Mouse (Mus musculus) embryo, embryonic 9.5 days (tissue): ENCODE results near the gene Midn.

Experiments used
- DNase-seq: peaks from one replicate; pipeline ENCODE4 v3.0.0-alpha.2; 2017; ENCODE audit errors: extremely low spot score

The Midn gene

GRCm38 (mm10) chr10:80143664-80144063 is 4.4 kb upstream of the Midn start:
- no peak for DNase-seq

- DNase-seq, result no peak
Measured at GRCm38 (mm10) chr10:80144159-80144558, 3.9 kb upstream of the Midn start.

GRCm38 (mm10) chr10:80144864-80145838 is 2.9 kb upstream of the Midn start:
- DNase-seq, result peak; percentile 74

GRCm38 (mm10) chr10:80145896-80146295 is 2.2 kb upstream of the Midn start:
- DNase-seq, result no peak

- DNase-seq, result no peak
Measured at GRCm38 (mm10) chr10:80146568-80147011, 1.5 kb upstream of the Midn start.

GRCm38 (mm10) chr10:80147146-80147718 is 840 bp upstream of the Midn start:
- DNase-seq, result no peak

- peak; percentile 94 for DNase-seq
Measured at GRCm38 (mm10) chr10:80148610-80149290, 678 bp downstream of the Midn start.

GRCm38 (mm10) chr10:80149291-80150225 is 1.5 kb downstream of the Midn start:
- peak; percentile 99 for DNase-seq

GRCm38 (mm10) chr10:80150226-80151210 is 2.4 kb downstream of the Midn start:
- peak; percentile 93 for DNase-seq

GRCm38 (mm10) chr10:80151211-80152034 is 3.4 kb downstream of the Midn start:
- DNase-seq, result peak; percentile 70

GRCm38 (mm10) chr10:80152071-80152872 is 4.2 kb downstream of the Midn start:
- DNase-seq, result peak; percentile 54

GRCm38 (mm10) chr10:80152873-80153260 is 4.8 kb downstream of the Midn start:
- DNase-seq, result no peak

GRCm38 (mm10) chr10:80153713-80154112 is 5.6 kb downstream of the Midn start:
- no peak for DNase-seq

GRCm38 (mm10) chr10:80154384-80154783 is 6.3 kb downstream of the Midn start:
- DNase-seq, result no peak

GRCm38 (mm10) chr10:80155277-80155676 is 7.2 kb downstream of the Midn start:
- DNase-seq, result no peak

GRCm38 (mm10) chr10:80156002-80156751 is 8.1 kb downstream of the Midn start:
- no peak for DNase-seq

GRCm38 (mm10) chr10:80156752-80157053 is 8.6 kb downstream of the Midn start:
- no peak for DNase-seq
